31 mouse cellular contexts compared by ENCODE assay signal in the genomic region with DNA sequence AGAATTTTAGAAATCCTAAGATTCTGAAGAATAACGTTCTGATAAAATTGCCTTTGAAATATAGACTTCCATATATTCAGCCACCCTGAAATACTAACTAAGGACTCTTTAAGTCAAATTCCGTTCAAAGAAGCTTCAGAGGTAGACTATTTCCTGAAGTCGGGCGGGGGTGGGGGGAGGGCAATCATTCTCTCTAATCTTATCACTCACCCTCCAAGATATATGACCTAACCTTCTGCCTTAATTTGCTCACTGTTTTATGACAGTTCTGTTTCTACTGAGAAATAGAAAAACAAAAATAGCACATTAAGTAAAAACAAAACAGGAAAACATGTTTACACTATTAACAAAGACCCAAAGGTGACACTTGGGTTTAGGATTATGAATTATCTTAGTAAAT.
"Had no signal": no experiment of that assay in that cellular context is flagged by ENCODE, and none has a peak within 500 bp of the region (broad histone marks: within the 10 kb centered on the region; RNA-seq: fewer than 3 reads in every experiment).

No protein-coding gene starts in this region.

- H3K4me1 ChIP-seq: heart, embryonic 10.5 days; heart, embryonic 15.5 days; hindbrain, embryonic 12.5 days; hindbrain, embryonic 15.5 days; intestine, embryonic 15.5 days; kidney, embryonic 15.5 days had no signal

- H3K4me3 ChIP-seq: heart, embryonic 10.5 days; heart, embryonic 12.5 days; heart, embryonic 13.5 days; heart, embryonic 15.5 days; hindbrain, embryonic 10.5 days; hindbrain, embryonic 12.5 days; hindbrain, embryonic 13.5 days; hindbrain, embryonic 15.5 days; intestine, embryonic 15.5 days; kidney, embryonic 15.5 days; layer of hippocampus, adult 2 months; left cerebral cortex, adult 2 months had no signal

- H3K9me3 ChIP-seq: heart, embryonic 10.5 days; heart, embryonic 12.5 days; heart, embryonic 15.5 days; hindbrain, embryonic 12.5 days; hindbrain, embryonic 13.5 days; hindbrain, embryonic 15.5 days; intestine, embryonic 15.5 days; kidney, embryonic 15.5 days had no signal

- H3K9ac ChIP-seq: heart, embryonic 12.5 days; heart, embryonic 13.5 days; heart, embryonic 15.5 days; hindbrain, embryonic 12.5 days; hindbrain, embryonic 13.5 days; hindbrain, embryonic 14.5 days; hindbrain, embryonic 15.5 days; intestine, embryonic 15.5 days; kidney, embryonic 15.5 days had no signal

- H3K27me3 ChIP-seq: heart, embryonic 12.5 days; heart, embryonic 13.5 days; heart, embryonic 15.5 days; hindbrain, embryonic 12.5 days; hindbrain, embryonic 13.5 days; hindbrain, embryonic 15.5 days; intestine, embryonic 15.5 days; kidney, embryonic 15.5 days had no signal

- H3K36me3 ChIP-seq: heart, embryonic 10.5 days; heart, embryonic 12.5 days; heart, embryonic 13.5 days; heart, embryonic 15.5 days; hindbrain, embryonic 12.5 days; hindbrain, embryonic 13.5 days; hindbrain, embryonic 15.5 days; intestine, embryonic 15.5 days; kidney, embryonic 15.5 days had no signal

- H3K27ac ChIP-seq: heart, embryonic 10.5 days; heart, embryonic 13.5 days; heart, embryonic 15.5 days; hindbrain, embryonic 10.5 days; hindbrain, embryonic 12.5 days; hindbrain, embryonic 13.5 days; hindbrain, embryonic 14.5 days; hindbrain, embryonic 15.5 days; hindbrain, postnatal 0 days; intestine, embryonic 15.5 days; kidney, embryonic 15.5 days; kidney, postnatal 0 days; layer of hippocampus, adult 2 months; left cerebral cortex, adult 2 months had no signal

- DNase-seq: heart, postnatal 10 days; heart, postnatal 14 days; heart, postnatal 36 days; heart, postnatal 4 days; kidney, adult 11 months; kidney, adult 18-20 months; kidney, adult 2 months; kidney, adult 8-10 months; kidney, adult 9 months; kidney, postnatal 10 days; kidney, postnatal 14 days; kidney, postnatal 25 days; kidney, postnatal 36 days; kidney, postnatal 4 days; layer of hippocampus, adult 9-11 months; layer of hippocampus, postnatal 36 days had no signal
